Mouse (Mus musculus): Measurements from ENCODE around the gene Gcc2.
A peak's percentile ranks its signal among the peaks of the same experiment; 100 is the strongest.
"Not testable (repeated sequence)": the region's sequence is repeated elsewhere in the genome, so short reads cannot be mapped to it uniquely, and the experiment has no call there.

Gcc2 gene

GRCm38 (mm10) chr10:58323028-58323991 is 68.0 kb downstream of the Gcc2 start, which contains the start of gene Lims1:
Gene Lims1 (plus strand): TSS chr10:58323466.
- peak; percentile 98 for DNase-seq (ENCODE audit: low read depth, low spot score)

GRCm38 (mm10) chr10:58326271-58326670 is 71.0 kb downstream of the Gcc2 start:
- DNase-seq (ENCODE audit: low read depth, low spot score) = no peak

GRCm38 (mm10) chr10:58327836-58328235 is 72.5 kb downstream of the Gcc2 start:
- not testable (repeated sequence) for DNase-seq (ENCODE audit: low read depth, low spot score)

GRCm38 (mm10) chr10:58328517-58329108 is 73.3 kb downstream of the Gcc2 start:
- no peak for DNase-seq (ENCODE audit: low read depth, low spot score)

- DNase-seq (ENCODE audit: low read depth, low spot score) = no peak
Observed at GRCm38 (mm10) chr10:58330635-58331034, 75.3 kb downstream of the Gcc2 start.

- DNase-seq (ENCODE audit: low read depth, low spot score) = peak; percentile 81
Observed at GRCm38 (mm10) chr10:58331741-58332140, 76.4 kb downstream of the Gcc2 start.

- no peak for DNase-seq (ENCODE audit: low read depth, low spot score)
Observed at GRCm38 (mm10) chr10:58333414-58333813, 78.1 kb downstream of the Gcc2 start.

- DNase-seq (ENCODE audit: low read depth, low spot score) = no peak
Observed at GRCm38 (mm10) chr10:58336156-58336555, 80.9 kb downstream of the Gcc2 start.

- DNase-seq (ENCODE audit: low read depth, low spot score) = not testable (repeated sequence)
Observed at GRCm38 (mm10) chr10:58337091-58337490, 81.8 kb downstream of the Gcc2 start.

GRCm38 (mm10) chr10:58338590-58338989 is 83.3 kb downstream of the Gcc2 start:
- no peak for DNase-seq (ENCODE audit: low read depth, low spot score)

GRCm38 (mm10) chr10:58341685-58342084 is 86.4 kb downstream of the Gcc2 start:
- DNase-seq (ENCODE audit: low read depth, low spot score) = peak; percentile 55

- no peak for DNase-seq (ENCODE audit: low read depth, low spot score)
Observed at GRCm38 (mm10) chr10:58342199-58342598, 86.9 kb downstream of the Gcc2 start.

GRCm38 (mm10) chr10:58343552-58343951 is 88.3 kb downstream of the Gcc2 start:
- DNase-seq (ENCODE audit: low read depth, low spot score) = no peak

- peak; percentile 43 for DNase-seq (ENCODE audit: low read depth, low spot score)
Observed at GRCm38 (mm10) chr10:58350600-58350999, 95.3 kb downstream of the Gcc2 start.

- DNase-seq (ENCODE audit: low read depth, low spot score) = no peak
Observed at GRCm38 (mm10) chr10:58351670-58352069, 96.4 kb downstream of the Gcc2 start.

- no peak for DNase-seq (ENCODE audit: low read depth, low spot score)
Observed at GRCm38 (mm10) chr10:58352364-58352763, 97.1 kb downstream of the Gcc2 start.

GRCm38 (mm10) chr10:58354561-58354960 is 99.3 kb downstream of the Gcc2 start:
- peak; percentile 46 for DNase-seq (ENCODE audit: low read depth, low spot score)

Measured in brain, adult 2 months (tissue).